Mouse (Mus musculus) embryonic facial prominence, embryonic 11.5 days (tissue): ENCODE measurements around the gene Schip1. TPM values are rescaled to one million over a fixed set of nuclear protein-coding genes. Genes with fewer than 3 reads are reported as not detected.

Experiments
- ATAC-seq: fragments of 200-750 bp; cut with Nextera tagmentation; replicated peaks from 2 replicates; pipeline ENCODE4 v1.8.0; 2017; ENCODE audit warnings: low read depth; ENCODE audit not compliant: insufficient number of reproducible peaks, low FRiP score, low TSS enrichment
- DNase-seq: peaks from one replicate; pipeline ENCODE4 v3.0.0-alpha.2; 2015; ENCODE audit warnings: low spot score
- H3K27ac ChIP-seq: fragments of 300-500 bp; sonication (generic); replicated peaks from 2 replicates; pipeline ENCODE4 v1.5.1; 2014; ENCODE audit warnings: mild to moderate bottlenecking, low read depth, low read length, control low read depth
- H3K27me3 ChIP-seq: fragments of 300-500 bp; sonication (generic); 2 replicates; pipeline ENCODE4 v1.6.1; 2014; ENCODE audit warnings: mild to moderate bottlenecking, low read length, moderate library complexity, mixed read lengths; ENCODE audit not compliant: control insufficient read depth, insufficient read depth
- H3K36me3 ChIP-seq: fragments of 300-500 bp; sonication (generic); replicated peaks from 2 replicates; pipeline ENCODE4 v1.6.1; 2014; ENCODE audit warnings: low read depth, mild to moderate bottlenecking, low read length, moderate library complexity, mixed read lengths; ENCODE audit not compliant: control insufficient read depth, insufficient read depth
- H3K4me1 ChIP-seq: fragments of 300-500 bp; sonication (generic); 2 replicates; pipeline ENCODE4 v1.6.1; 2014; ENCODE audit warnings: low read length, mixed read lengths; ENCODE audit not compliant: control insufficient read depth, insufficient read depth
- H3K4me2 ChIP-seq: fragments of 300-500 bp; sonication (generic); 2 replicates; pipeline ENCODE4 v1.6.1; 2014; ENCODE audit warnings: low read depth, mild to moderate bottlenecking, control low read depth, low read length, moderate library complexity
- H3K4me3 ChIP-seq: fragments of 300-500 bp; sonication (generic); 2 replicates; pipeline ENCODE4 v1.5.1; 2014; ENCODE audit warnings: low read depth, low read length, control low read depth
- H3K9ac ChIP-seq: fragments of 300-500 bp; sonication (generic); replicated peaks from 2 replicates; pipeline ENCODE4 v1.6.1; 2014; ENCODE audit warnings: mild to moderate bottlenecking, control low read depth, low read length
- H3K9me3 ChIP-seq: fragments of 300-500 bp; sonication (generic); replicated peaks from 2 replicates; pipeline ENCODE4 v1.6.1; 2016; ENCODE audit warnings: mild to moderate bottlenecking, low read length, inconsistent platforms, mixed read lengths; ENCODE audit not compliant: control insufficient read depth
- WGBS: fragments of 180-500 bp; shearing (Covaris S2); extraction: QIAGEN DNeasy Blood & Tissue Kit; methylation state at CpG from one replicate; pipeline ENCODE4 v1.1.7; 2014; 5-methylcytosine and 5-hydroxymethylcytosine counted together
- polyA plus RNA-seq: library from polyadenylated mRNA; unstranded; fragments of >200 nt; fragmentation: Nextera tagmentation; extraction: Ambion mirVana; gene quantifications from 2 replicates; pipeline ENCODE4 v1.2.1, GENCODE M21; 2014

Gene Schip1
- polyA plus RNA-seq, 1 experiment from 2014 or later = 41.7 TPM

GRCm38 (mm10) chr3:68630261-68630660 is 565.7 kb downstream of the Schip1 start:
- Histone ChIP-seq H3K36me3 (no peaks in the 10 kb centered on the region), H3K9ac (no peak overlapping the region), H3K27ac (no peak overlapping the region), H3K4me3 (no peak overlapping the region), H3K9me3 (no peaks in the 10 kb centered on the region), H3K4me2 (no peak overlapping the region), H3K27me3 (no peaks in the 10 kb centered on the region), H3K4me1 (no peaks in the 10 kb centered on the region)
- DNase-seq = no peak
- no peak for ATAC-seq
- 80% methylated on average over 4 of the region's 4 CpGs for WGBS

GRCm38 (mm10) chr3:68630821-68631220 is 566.2 kb downstream of the Schip1 start:
- WGBS = 88% methylated on average over 3 of the region's 3 CpGs
- Histone ChIP-seq H3K4me3 (no peak overlapping the region), H3K4me2 (no peak overlapping the region), H3K9ac (no peak overlapping the region), H3K27ac (no peak overlapping the region), H3K36me3 (no peaks in the 10 kb centered on the region), H3K9me3 (no peaks in the 10 kb centered on the region), H3K27me3 (no peaks in the 10 kb centered on the region), H3K4me1 (no peaks in the 10 kb centered on the region)
- ATAC-seq (no peak), DNase-seq (no peak)

GRCm38 (mm10) chr3:68632714-68633113 is 568.1 kb downstream of the Schip1 start:
- Histone ChIP-seq H3K4me2 (no peak overlapping the region), H3K27me3 (no peaks in the 10 kb centered on the region), H3K4me3 (no peak overlapping the region), H3K36me3 (no peaks in the 10 kb centered on the region), H3K9me3 (no peaks in the 10 kb centered on the region), H3K4me1 (no peaks in the 10 kb centered on the region), H3K9ac (no peak overlapping the region), H3K27ac (no peak overlapping the region)
- ATAC-seq (no peak), DNase-seq (no peak)
- 84% methylated on average over 3 of the region's 3 CpGs for WGBS

GRCm38 (mm10) chr3:68633577-68633976 is 569.0 kb downstream of the Schip1 start:
- Histone ChIP-seq H3K9ac (no peak overlapping the region), H3K36me3 (no peaks in the 10 kb centered on the region), H3K4me1 (no peaks in the 10 kb centered on the region), H3K4me3 (no peak overlapping the region), H3K4me2 (no peak overlapping the region), H3K27ac (no peak overlapping the region), H3K9me3 (no peaks in the 10 kb centered on the region), H3K27me3 (no peaks in the 10 kb centered on the region)
- ATAC-seq = no peak
- 95% methylated on average over 4 of the region's 4 CpGs for WGBS
- DNase-seq = no peak

- no peaks in the 10 kb centered on the region for H3K9me3 ChIP-seq
- no peak overlapping the region for H3K4me2 ChIP-seq
- no peak overlapping the region for H3K9ac ChIP-seq
- H3K36me3 ChIP-seq = no peaks in the 10 kb centered on the region
- H3K27me3 ChIP-seq = no peaks in the 10 kb centered on the region
- DNase-seq (peak; percentile 6), ATAC-seq (no peak)
- no peaks in the 10 kb centered on the region for H3K4me1 ChIP-seq
- WGBS = 29% methylated on average over 7 of the region's 7 CpGs
- no peak overlapping the region for H3K4me3 ChIP-seq
- H3K27ac ChIP-seq = no peak overlapping the region
These were observed 573.4 kb downstream of the Schip1 start for GRCm38 (mm10) chr3:68637960-68638359.

- Histone ChIP-seq H3K36me3 (no peaks in the 10 kb centered on the region), H3K9me3 (no peaks in the 10 kb centered on the region), H3K4me1 (no peaks in the 10 kb centered on the region), H3K9ac (no peak overlapping the region), H3K27me3 (no peaks in the 10 kb centered on the region), H3K4me3 (no peak overlapping the region), H3K27ac (no peak overlapping the region), H3K4me2 (no peak overlapping the region)
- DNase-seq = no peak
- 85% methylated on average over 1 of the region's 1 CpGs for WGBS
- ATAC-seq = no peak
These were observed 574.1 kb downstream of the Schip1 start for GRCm38 (mm10) chr3:68638703-68639102.

- no peak for ATAC-seq
- WGBS = 84% methylated on average over 7 of the region's 7 CpGs
- Histone ChIP-seq H3K4me3 (no peak overlapping the region), H3K9me3 (no peaks in the 10 kb centered on the region), H3K27ac (no peak overlapping the region), H3K4me2 (no peak overlapping the region), H3K4me1 (no peaks in the 10 kb centered on the region), H3K36me3 (no peaks in the 10 kb centered on the region), H3K9ac (no peak overlapping the region), H3K27me3 (no peaks in the 10 kb centered on the region)
- DNase-seq = no peak
These were observed 578.3 kb downstream of the Schip1 start for GRCm38 (mm10) chr3:68642935-68643334.

- no peak overlapping the region for H3K27ac ChIP-seq
- WGBS = 88% methylated on average over 6 of the region's 6 CpGs
- no peaks in the 10 kb centered on the region for H3K4me1 ChIP-seq
- no peaks in the 10 kb centered on the region for H3K9me3 ChIP-seq
- no peak for ATAC-seq
- H3K9ac ChIP-seq = no peak overlapping the region
- no peak for DNase-seq
- no peaks in the 10 kb centered on the region for H3K27me3 ChIP-seq
- no peaks in the 10 kb centered on the region for H3K36me3 ChIP-seq
- no peak overlapping the region for H3K4me2 ChIP-seq
- H3K4me3 ChIP-seq = no peak overlapping the region
These were observed 582.0 kb downstream of the Schip1 start for GRCm38 (mm10) chr3:68646387-68647130.
